8 mouse cellular contexts compared by ENCODE assay signal in the genomic region with DNA sequence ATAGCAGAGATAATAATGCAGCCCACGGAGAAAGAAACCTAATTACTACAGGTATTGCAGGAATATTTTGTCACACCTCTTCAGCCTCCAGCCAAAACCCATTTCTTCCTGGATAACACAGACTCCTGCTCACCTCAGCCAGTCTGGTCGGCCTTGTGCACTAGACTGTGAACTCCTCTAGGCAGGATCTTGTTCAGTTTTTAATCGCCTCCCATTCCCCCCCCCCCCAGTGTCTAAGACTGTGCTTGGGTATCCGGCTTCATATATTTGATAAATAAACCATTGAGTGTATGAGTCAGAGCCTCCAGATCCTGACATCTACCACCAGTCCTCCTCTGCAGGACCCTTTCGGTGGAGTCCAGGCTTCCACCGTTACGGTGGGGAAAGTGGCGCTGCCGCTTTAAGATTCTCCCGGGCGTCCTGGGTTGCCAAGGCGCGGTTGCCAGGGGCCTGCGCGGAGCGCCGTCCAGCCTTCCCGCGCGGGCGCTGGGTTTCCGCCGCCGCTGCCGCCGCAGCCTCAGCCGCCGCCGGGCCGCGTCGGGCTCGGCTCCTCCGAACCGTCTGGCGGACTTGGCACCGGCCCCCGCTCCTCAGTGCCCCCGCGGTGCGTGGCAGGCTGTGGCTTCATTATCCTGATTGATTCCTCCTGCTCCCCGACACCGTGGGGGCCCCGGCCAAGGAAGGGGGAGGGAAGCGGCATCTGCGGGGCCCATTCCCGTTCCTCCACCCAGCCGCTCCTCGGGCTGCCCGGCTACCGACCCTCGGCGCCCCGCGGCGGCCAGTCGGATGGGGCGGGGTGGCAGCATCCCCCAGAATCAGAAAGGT. TPM values are rescaled to one million over a fixed set of nuclear protein-coding genes. Genes with fewer than 3 reads are reported as not detected.
DNase-seq lines count a peak whose midpoint lies in the region; ATAC-seq and TF ChIP-seq lines count a peak whose summit lies in the region.

No protein-coding gene starts in this region.

- H3K9ac ChIP-seq in embryonic facial prominence, embryonic 12.5 days: peak overlapping the region; percentile 78
- H3K9ac ChIP-seq in limb, embryonic 14.5 days (ENCODE audit: low read depth, low read length, severe bottlenecking): peak overlapping the region; percentile 65
- peak overlapping the region; percentile 68 for H3K9ac ChIP-seq in midbrain, embryonic 15.5 days

- peak; percentile 54; the same call in 1 of the 2 replicates for ATAC-seq in embryonic facial prominence, embryonic 12.5 days (ENCODE audit: insufficient number of reproducible peaks, insufficient read depth, low FRiP score, low TSS enrichment)
- peak; percentile 66 for ATAC-seq in limb, embryonic 14.5 days (ENCODE audit: low FRiP score, low read depth)
- ATAC-seq in midbrain, embryonic 15.5 days (replicated peaks): peak; percentile 83

- peak overlapping the region; percentile 75 for H3K4me3 ChIP-seq in embryonic facial prominence, embryonic 12.5 days
- peak overlapping the region; percentile 78 for H3K4me3 ChIP-seq in kidney, adult 2 months (ENCODE audit: insufficient read depth, low read depth, low read length)
- peak overlapping the region; percentile 65 for H3K4me3 ChIP-seq in limb, embryonic 14.5 days (replicated peaks; ENCODE audit: low read length)
- peak overlapping the region; percentile 60 for H3K4me3 ChIP-seq in midbrain, embryonic 15.5 days

- DNase-seq in urinary bladder, adult 18-20 months (ENCODE audit: low spot score in 2 of 2): peak; percentile 34 to 35
- no peak for DNase-seq in urinary bladder, postnatal 10 days (ENCODE audit: low spot score)
- peak; percentile 32 to 42 for DNase-seq in heart, adult 9 months (ENCODE audit: low spot score in 2 of 2)
- DNase-seq in kidney, adult 2 months: peak; percentile 73
- DNase-seq in limb, embryonic 14.5 days (ENCODE audit: low spot score): peak; percentile 61
- peak; percentile 28 for DNase-seq in splenic B cell, adult 2 months (ENCODE audit: low read depth, low spot score)

- TF ChIP-seq CTCF in kidney, adult 2 months (conservative IDR thresholded peaks at IDR 0.05; ENCODE audit: insufficient read depth, insufficient read length, low read depth, low read length): no peak

- H3K36me3 ChIP-seq in embryonic facial prominence, embryonic 12.5 days: no peaks in the 10 kb centered on the region
- no peaks in the 10 kb centered on the region for H3K36me3 ChIP-seq in kidney, adult 2 months (ENCODE audit: control insufficient read depth, insufficient read depth, low read length)
- no peaks in the 10 kb centered on the region for H3K36me3 ChIP-seq in limb, embryonic 14.5 days (ENCODE audit: control insufficient read depth, insufficient read depth, low read length)
- H3K36me3 ChIP-seq in midbrain, embryonic 15.5 days (replicated peaks): no peaks in the 10 kb centered on the region
- H3K36me3 ChIP-seq in splenic B cell, adult 2 months (ENCODE audit: control insufficient read depth, insufficient read depth, low read length, poor library complexity, severe bottlenecking): no peaks in the 10 kb centered on the region

- no peak overlapping the region for H3K27ac ChIP-seq in embryonic facial prominence, embryonic 12.5 days
- no peak overlapping the region for H3K27ac ChIP-seq in kidney, adult 2 months (ENCODE audit: insufficient read depth, low read depth, low read length)
- H3K27ac ChIP-seq in limb, embryonic 14.5 days (replicated peaks; ENCODE audit: low read depth, low read length): no peak overlapping the region
- H3K27ac ChIP-seq in midbrain, embryonic 15.5 days: peak overlapping the region; percentile 74

- H3K4me1 ChIP-seq in embryonic facial prominence, embryonic 12.5 days: 0 out of 2 replicates have a peak, but pooled peaks cover 6% of the 10 kb centered on the region
- H3K4me1 ChIP-seq in kidney, adult 2 months (ENCODE audit: control insufficient read depth, insufficient read depth, low read length): peaks cover 14% of the 10 kb centered on the region; the same call in 1 of the 2 replicates
- H3K4me1 ChIP-seq in limb, embryonic 14.5 days (ENCODE audit: control insufficient read depth, insufficient read depth, low read length): peaks cover 2% of the 10 kb centered on the region; the same call in 1 of the 2 replicates
- peaks cover 41% of the 10 kb centered on the region for H3K4me1 ChIP-seq in midbrain, embryonic 15.5 days

- H3K27me3 ChIP-seq in embryonic facial prominence, embryonic 12.5 days: peaks cover 53% of the 10 kb centered on the region
- H3K27me3 ChIP-seq in kidney, adult 2 months (replicated peaks; ENCODE audit: control insufficient read depth, insufficient read depth, low read length): no peaks in the 10 kb centered on the region
- peaks cover 40% of the 10 kb centered on the region for H3K27me3 ChIP-seq in limb, embryonic 14.5 days (ENCODE audit: control insufficient read depth, insufficient read depth, low read length)
- peaks cover 16% of the 10 kb centered on the region; the same call in 1 of the 2 replicates for H3K27me3 ChIP-seq in midbrain, embryonic 15.5 days (replicated peaks)
- no peaks in the 10 kb centered on the region; the same call in 1 of the 2 replicates for H3K27me3 ChIP-seq in splenic B cell, adult 2 months (ENCODE audit: control insufficient read depth, insufficient read depth, low read length, poor library complexity, severe bottlenecking)

- H3K4me2 ChIP-seq in embryonic facial prominence, embryonic 12.5 days (replicated peaks): peak overlapping the region; percentile 96
- peak overlapping the region; percentile 87 for H3K4me2 ChIP-seq in limb, embryonic 14.5 days (replicated peaks; ENCODE audit: low read depth, low read length, severe bottlenecking)
- H3K4me2 ChIP-seq in midbrain, embryonic 15.5 days: peak overlapping the region; percentile 95

- WGBS in embryonic facial prominence, embryonic 12.5 days: 2% methylated on average over 57 of the region's 58 CpGs
- WGBS in kidney, adult 2 months: under 1% methylated on average over 58 of the region's 58 CpGs
- 2% methylated on average over 39 of the region's 58 CpGs for WGBS in limb, embryonic 14.5 days
- WGBS in midbrain, embryonic 15.5 days: under 1% methylated on average over 58 of the region's 58 CpGs

- no peaks in the 10 kb centered on the region for H3K9me3 ChIP-seq in embryonic facial prominence, embryonic 12.5 days
- H3K9me3 ChIP-seq in limb, embryonic 14.5 days (ENCODE audit: control insufficient read depth, low read length): no peaks in the 10 kb centered on the region
- H3K9me3 ChIP-seq in midbrain, embryonic 15.5 days: no peaks in the 10 kb centered on the region

- no peak for TF ChIP-seq POLR2A in kidney, adult 2 months (IDR thresholded peaks at IDR 0.05; ENCODE audit: low read depth, low read length)
- TF ChIP-seq POLR2A in limb, embryonic 14.5 days (IDR thresholded peaks at IDR 0.05; ENCODE audit: borderline replicate concordance, extremely low read depth, insufficient read depth, insufficient read length): no peak

RNA-seq across cellular contexts. Expression of a gene that starts 35.0 kb away (rescaled TPM):
- polyA plus RNA-seq in embryonic facial prominence, embryonic 12.5 days (2016; fragmentation: Nextera tagmentation; extraction: Ambion mirVana): 0.27 and 0.61 TPM in 2 replicates
- polyA plus RNA-seq in kidney, adult 2 months (2012; rRNA removed): not detected in 2 replicates
- polyA plus RNA-seq in limb, embryonic 14.5 days (2012; rRNA removed): 0.14 and 0.52 TPM in 2 replicates
- polyA plus RNA-seq in limb, embryonic 14.5 days (2014; fragmentation: Nextera tagmentation; extraction: Ambion mirVana): not detected in 2 replicates
- polyA plus RNA-seq in midbrain, embryonic 15.5 days (2015; fragmentation: Nextera tagmentation; extraction: Ambion mirVana): 6.5 and 9.0 TPM in 2 replicates

RNA-seq across cellular contexts. Expression of a gene that starts 53.8 kb away (rescaled TPM):
- polyA plus RNA-seq in embryonic facial prominence, embryonic 12.5 days (2016; fragmentation: Nextera tagmentation; extraction: Ambion mirVana): 0.39 and 1.0 TPM in 2 replicates
- polyA plus RNA-seq in kidney, adult 2 months (2012; rRNA removed): 84.7 and 94.6 TPM in 2 replicates
- 3.5 and 3.6 TPM in 2 replicates for polyA plus RNA-seq in limb, embryonic 14.5 days (2012; rRNA removed)
- 2.9 and 3.6 TPM in 2 replicates for polyA plus RNA-seq in limb, embryonic 14.5 days (2014; fragmentation: Nextera tagmentation; extraction: Ambion mirVana)
- 2.0 and 4.0 TPM in 2 replicates for polyA plus RNA-seq in midbrain, embryonic 15.5 days (2015; fragmentation: Nextera tagmentation; extraction: Ambion mirVana)

Comparison
In these comparisons a context has a peak if more than half of its experiments do, and no peak if none do; other contexts are left out.
1. RNA of a gene that starts 53.8 kb away (polyA plus RNA-seq): 84.7 to 94.6 TPM in kidney, adult 2 months; 2.9 to 3.6 TPM in limb, embryonic 14.5 days, 2.0 to 4.0 TPM in midbrain, embryonic 15.5 days and 0.39 to 1.0 TPM in embryonic facial prominence, embryonic 12.5 days; every median in the first group is over 10 times any median in the second.
2. Peak in every context shown above with its lines, with median percentiles within 50 percentile points of each other: ATAC-seq, H3K4me2 ChIP-seq, H3K4me3 ChIP-seq and H3K9ac ChIP-seq.